Mouse (Mus musculus): ENCODE results near the gene Mnd1.

- TF ChIP-seq CTCF (IDR thresholded peaks at IDR 0.05; ENCODE audit: extremely low read depth, insufficient read depth, insufficient read length, insufficient replicate concordance), result no peak
- TF ChIP-seq POLR2A (IDR thresholded peaks at IDR 0.05; ENCODE audit: low read depth, low read length), result no peak
Observed at GRCm38 (mm10) chr3:84060128-84060527, 95.5 kb downstream of the Mnd1 start.

Data from spleen, adult 2 months (tissue).